Mouse (Mus musculus) brain, embryonic 14.5 days (tissue): ENCODE results near the gene Cenpq.

ENCODE experiments used
- CTCF ChIP-seq: fragments of 200-500 bp; IDR thresholded peaks from 2 replicates; pipeline ENCODE4 v1.5.1; 2012; ENCODE audit warnings: inconsistent platforms, mild to moderate bottlenecking, moderate library complexity, borderline replicate concordance; ENCODE audit not compliant: insufficient read depth, insufficient read length; ENCODE audit errors: extremely low read depth
- POLR2A ChIP-seq: fragments of 200-500 bp; IDR thresholded peaks from 2 replicates; pipeline ENCODE4 v1.6.1; 2012; ENCODE audit warnings: mild to moderate bottlenecking, inconsistent platforms, borderline replicate concordance; ENCODE audit not compliant: poor library complexity, insufficient read depth, insufficient read length, severe bottlenecking; ENCODE audit errors: extremely low read depth

GRCm38 (mm10) chr17:40877741-40878140, 57.1 kb downstream of the Cenpq start:
- no peak for TF ChIP-seq CTCF
- no peak for TF ChIP-seq POLR2A
